Mouse (Mus musculus): ENCODE results near the gene Clec4e.

DNA sequence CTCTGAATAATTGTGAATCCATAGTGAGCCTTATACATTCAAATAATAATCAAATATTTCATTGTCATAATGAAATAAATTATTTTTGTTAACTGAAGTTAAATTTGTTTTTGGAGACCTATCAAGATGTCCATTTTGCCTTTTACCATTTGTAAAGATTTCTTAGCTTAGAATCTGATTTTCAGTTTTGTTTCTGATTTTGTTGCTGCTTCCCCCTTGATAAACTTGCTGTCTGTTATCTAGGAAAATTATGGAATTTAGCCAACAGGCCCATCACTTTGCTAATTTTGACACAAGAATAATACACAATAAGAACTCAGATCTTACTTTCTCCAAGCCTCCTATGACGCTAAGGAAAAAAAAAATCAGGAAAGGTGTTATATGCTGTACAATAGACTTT, 28.8 kb downstream of the Clec4e start:
- TF ChIP-seq POLR2A (IDR thresholded peaks at IDR 0.05; ENCODE audit: insufficient read depth, low read depth, low read length) (no peak), CTCF (IDR thresholded peaks at IDR 0.05) (no peak)

All from heart, adult 2 months (tissue).